Mouse (Mus musculus) testis, adult 2 months (tissue): ENCODE results near the gene Baiap3.

Source experiments
- CTCF ChIP-seq: fragments of 200-500 bp; IDR thresholded peaks from 2 replicates; pipeline ENCODE4 v1.5.1; 2012; ENCODE audit warnings: low read depth, mild to moderate bottlenecking, inconsistent platforms, low read length, moderate library complexity; ENCODE audit not compliant: control insufficient read depth, insufficient read depth, insufficient replicate concordance
- POLR2A ChIP-seq: fragments of 200-500 bp; IDR thresholded peaks from 2 replicates; pipeline ENCODE4 v1.6.1; 2012; ENCODE audit warnings: low read depth, mild to moderate bottlenecking, inconsistent platforms, low read length, moderate library complexity; ENCODE audit not compliant: control insufficient read depth

DNA sequence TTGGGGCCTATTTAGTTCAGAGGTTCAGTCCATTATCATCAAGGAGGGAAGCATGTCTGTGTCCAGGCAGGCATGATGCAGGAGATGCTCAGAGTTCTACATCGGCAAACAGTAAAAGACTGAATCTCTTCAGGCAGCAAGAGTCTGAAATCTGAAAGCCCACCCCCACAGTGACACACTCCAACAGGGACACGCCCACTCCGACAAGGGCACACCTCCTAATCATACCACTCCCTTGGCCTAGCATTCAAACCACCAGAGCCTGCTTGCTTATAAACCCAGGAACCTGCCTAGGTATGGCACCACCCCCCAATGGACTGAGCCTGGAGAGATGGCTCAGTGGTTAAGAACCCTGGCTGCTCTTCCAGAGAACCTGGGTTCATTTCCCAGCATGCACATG, 40.7 kb downstream of the Baiap3 start:
- TF ChIP-seq CTCF (no peak), POLR2A (no peak)
